Mouse (Mus musculus): ENCODE results near the gene Tpst2.

DNA sequence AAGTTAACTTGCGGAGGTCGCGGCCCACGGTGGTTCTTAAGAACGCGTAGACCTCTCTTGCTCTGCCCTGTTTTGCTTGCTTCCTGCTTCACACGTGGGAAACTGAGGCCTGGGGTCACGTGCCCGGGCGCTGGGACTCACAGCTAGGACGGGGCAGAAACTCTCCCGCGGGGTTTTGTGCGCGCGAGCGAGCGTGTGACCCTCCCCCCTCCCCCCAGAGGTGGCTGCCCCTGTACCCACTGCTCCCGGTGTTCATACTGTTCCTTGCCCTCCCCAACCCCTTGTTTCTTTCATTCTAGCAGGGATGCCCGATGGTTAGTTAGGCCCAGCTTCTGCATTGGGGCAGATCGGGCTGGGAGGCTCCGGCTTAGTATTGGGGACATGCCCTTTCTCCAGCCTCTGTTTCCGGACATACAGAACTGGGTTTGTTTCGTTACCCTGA lies 437 bp downstream of the Tpst2 start:
- TF ChIP-seq CTCF (IDR thresholded peaks at IDR 0.05; ENCODE audit: low read depth, low read length) (no peak), POLR2A (IDR thresholded peaks at IDR 0.05; ENCODE audit: borderline replicate concordance, low read depth, low read length) (no peak)

Data from bone marrow macrophage, adult 2 months (primary cell).